Mouse (Mus musculus) C2C12 (cell line): ENCODE results near the gene Icmt.

Experiments
- CTCF ChIP-seq: IDR thresholded peaks from one replicate; pipeline ENCODE4 v1.5.1; 2011; ENCODE audit not compliant: control insufficient read depth, insufficient read depth, insufficient read length
- MYOD1 ChIP-seq: IDR thresholded peaks from one replicate; pipeline ENCODE4 v1.6.1; 2011; ENCODE audit warnings: low read depth; ENCODE audit not compliant: control insufficient read depth, insufficient read length

GRCm38 (mm10) chr4:152273191-152273590 lies 23.8 kb upstream of the Icmt start:
- TF ChIP-seq CTCF = no peak
- TF ChIP-seq MYOD1 = no peak
